In genomic region chr12:72843973-72844620, GRCm38 (mm10) we compare ENCODE assay signal across 8 mouse cellular contexts.
A peak's percentile ranks its signal among the peaks of the same experiment; 100 is the strongest.
DNase-seq lines count a peak whose midpoint lies in the region.

No protein-coding gene starts in this region.

- no peaks in the 10 kb centered on the region for H3K9me3 ChIP-seq in heart, embryonic 10.5 days

- H3K27me3 ChIP-seq in heart, embryonic 10.5 days (ENCODE audit: insufficient read depth, poor library complexity, severe bottlenecking): peaks cover 40% of the 10 kb centered on the region

- no peaks in the 10 kb centered on the region for H3K36me3 ChIP-seq in heart, embryonic 10.5 days

- 30% methylated on average over 12 of the region's 12 CpGs for WGBS in heart, embryonic 10.5 days

- peak overlapping the region; percentile 41 for H3K4me3 ChIP-seq in heart, embryonic 10.5 days

- DNase-seq in MN1 (ENCODE audit: low spot score): peak; percentile 91
- peak; percentile 81 for DNase-seq in embryo, embryonic 10.5 days (ENCODE audit: low spot score)
- DNase-seq in heart, embryonic 10.5 days (ENCODE audit: low spot score): peak; percentile 91
- DNase-seq in kidney, adult 9 months: peak; percentile 85
- DNase-seq in lung, postnatal 10 days: peak; percentile 87
- peak; percentile 94 for DNase-seq in retina, postnatal 1 day
- no peak for DNase-seq in layer of hippocampus, adult 9-10 months (ENCODE audit: low spot score)
- no peak for DNase-seq in layer of hippocampus, postnatal 10 days (ENCODE audit: low spot score in 2 of 2)

- H3K4me1 ChIP-seq in heart, embryonic 10.5 days: peaks cover 7% of the 10 kb centered on the region; the same call in 1 of the 2 replicates

- H3K27ac ChIP-seq in heart, embryonic 10.5 days: peak overlapping the region; percentile 85

Comparison
In these comparisons a context has a peak if more than half of its experiments do, and no peak if none do; other contexts are left out.
1. DNase-seq: peak in MN1 (single experiment), embryo, embryonic 10.5 days (single experiment), heart, embryonic 10.5 days (single experiment), kidney, adult 9 months (single experiment), lung, postnatal 10 days (single experiment) and retina, postnatal 1 day (single experiment); none in layer of hippocampus, adult 9-10 months (single experiment) and layer of hippocampus, postnatal 10 days (0 of 2).